Mouse (Mus musculus) testis, adult 2 months (tissue): ENCODE results near the gene Epha8. TPM values are rescaled to one million over a fixed set of nuclear protein-coding genes. Genes with fewer than 3 reads are reported as not detected.

Experiments
- H3K27ac ChIP-seq: fragments of 200-500 bp; 2 replicates; pipeline ENCODE4 v1.5.1; 2012; ENCODE audit warnings: low read depth, low read length; ENCODE audit not compliant: control insufficient read depth, insufficient read depth
- H3K27me3 ChIP-seq: fragments of 200-500 bp; 2 replicates; pipeline ENCODE4 v1.6.1; 2012; ENCODE audit warnings: mild to moderate bottlenecking, low read length, moderate library complexity; ENCODE audit not compliant: control insufficient read depth, insufficient read depth
- H3K36me3 ChIP-seq: fragments of 200-500 bp; 2 replicates; pipeline ENCODE4 v1.6.1; 2012; ENCODE audit warnings: mild to moderate bottlenecking, low read length; ENCODE audit not compliant: control insufficient read depth, insufficient read depth
- H3K4me1 ChIP-seq: fragments of 200-500 bp; 2 replicates; pipeline ENCODE4 v1.6.1; 2012; ENCODE audit warnings: low read length; ENCODE audit not compliant: control insufficient read depth, insufficient read depth
- H3K4me3 ChIP-seq: fragments of 200-500 bp; 2 replicates; pipeline ENCODE4 v1.5.1; 2012; ENCODE audit warnings: low read depth, mild to moderate bottlenecking, low read length, moderate library complexity, mixed read lengths; ENCODE audit not compliant: control insufficient read depth
- CTCF ChIP-seq: fragments of 200-500 bp; IDR thresholded peaks from 2 replicates; pipeline ENCODE4 v1.5.1; 2012; ENCODE audit warnings: low read depth, mild to moderate bottlenecking, inconsistent platforms, low read length, moderate library complexity; ENCODE audit not compliant: control insufficient read depth, insufficient read depth, insufficient replicate concordance
- POLR2A ChIP-seq: fragments of 200-500 bp; IDR thresholded peaks from 2 replicates; pipeline ENCODE4 v1.6.1; 2012; ENCODE audit warnings: low read depth, mild to moderate bottlenecking, inconsistent platforms, low read length, moderate library complexity; ENCODE audit not compliant: control insufficient read depth
- polyA plus RNA-seq: library from polyadenylated mRNA; depleted of rRNA; stranded (reverse); fragments of >200 nt; gene quantifications from 2 replicates; pipeline ENCODE4 v1.2.3, GENCODE M21; 2012

Gene Epha8
- polyA plus RNA-seq, 1 experiment, result 2.0 TPM

- Histone ChIP-seq H3K27ac (no peak overlapping the region), H3K4me3 (no peak overlapping the region), H3K4me1 (no peaks in the 10 kb centered on the region), H3K27me3 (no peaks in the 10 kb centered on the region), H3K36me3 (no peaks in the 10 kb centered on the region; the same call in 1 of the 2 replicates)
- no peak for TF ChIP-seq CTCF
- TF ChIP-seq POLR2A, result no peak
Measured at GRCm38 (mm10) chr4:136981993-136982695, 25.5 kb upstream of the Epha8 start.

- TF ChIP-seq POLR2A (no peak), CTCF (peak; percentile 42; the same call in 1 of the 2 replicates)
- no peak overlapping the region for H3K27ac ChIP-seq
- no peak overlapping the region for H3K4me3 ChIP-seq
- H3K27me3 ChIP-seq, result no peaks in the 10 kb centered on the region
- H3K4me1 ChIP-seq, result no peaks in the 10 kb centered on the region
- H3K36me3 ChIP-seq, result no peaks in the 10 kb centered on the region
Measured at GRCm38 (mm10) chr4:136981347-136981746, 24.7 kb upstream of the Epha8 start.

DNA sequence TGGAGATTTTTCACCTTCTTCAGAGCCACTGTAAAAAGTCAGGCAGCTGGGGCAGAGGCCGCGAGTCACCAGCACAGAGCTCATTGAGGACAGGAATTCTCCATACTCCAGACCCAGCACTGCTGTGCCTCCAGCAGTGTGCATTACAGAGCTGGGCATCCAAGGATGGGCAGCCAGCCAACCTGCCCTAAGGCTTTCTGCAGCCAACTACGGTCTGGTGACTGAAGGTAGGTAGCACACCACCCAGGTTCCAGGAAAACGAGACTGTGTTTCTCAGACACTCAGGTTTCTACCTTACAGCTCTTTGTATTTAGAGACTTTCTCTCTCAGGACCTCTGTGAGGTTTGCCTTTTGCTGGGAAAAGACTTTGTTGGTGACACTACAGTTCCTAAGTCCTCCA is 24.3 kb upstream of the Epha8 start:
- Histone ChIP-seq H3K36me3 (no peaks in the 10 kb centered on the region), H3K27me3 (no peaks in the 10 kb centered on the region), H3K27ac (no peak overlapping the region), H3K4me1 (no peaks in the 10 kb centered on the region), H3K4me3 (no peak overlapping the region)
- no peak for TF ChIP-seq POLR2A
- no peak for TF ChIP-seq CTCF

DNA sequence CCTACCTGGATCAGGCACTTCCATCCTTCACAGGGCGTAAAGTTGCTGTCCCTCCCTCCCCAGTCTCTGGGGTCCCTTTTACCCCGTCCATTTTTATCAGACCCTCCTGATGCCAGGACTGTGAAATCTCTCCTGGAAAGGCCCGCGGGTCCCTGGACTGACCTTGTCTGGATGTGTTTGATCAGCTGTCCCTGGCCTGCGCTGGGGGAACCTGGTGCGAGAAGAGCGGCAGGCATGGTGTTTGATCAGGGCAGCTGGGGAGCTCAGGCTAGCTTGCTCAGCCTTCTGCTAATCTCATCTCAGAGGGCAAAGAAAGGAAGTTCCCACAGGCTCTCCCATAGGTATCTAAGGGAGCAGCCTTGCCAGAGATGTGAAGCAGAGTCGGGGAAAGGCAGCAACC is 20.6 kb upstream of the Epha8 start:
- TF ChIP-seq CTCF, result no peak
- Histone ChIP-seq H3K4me1 (no peaks in the 10 kb centered on the region), H3K4me3 (no peak overlapping the region), H3K36me3 (no peaks in the 10 kb centered on the region), H3K27me3 (no peaks in the 10 kb centered on the region), H3K27ac (no peak overlapping the region)

DNA sequence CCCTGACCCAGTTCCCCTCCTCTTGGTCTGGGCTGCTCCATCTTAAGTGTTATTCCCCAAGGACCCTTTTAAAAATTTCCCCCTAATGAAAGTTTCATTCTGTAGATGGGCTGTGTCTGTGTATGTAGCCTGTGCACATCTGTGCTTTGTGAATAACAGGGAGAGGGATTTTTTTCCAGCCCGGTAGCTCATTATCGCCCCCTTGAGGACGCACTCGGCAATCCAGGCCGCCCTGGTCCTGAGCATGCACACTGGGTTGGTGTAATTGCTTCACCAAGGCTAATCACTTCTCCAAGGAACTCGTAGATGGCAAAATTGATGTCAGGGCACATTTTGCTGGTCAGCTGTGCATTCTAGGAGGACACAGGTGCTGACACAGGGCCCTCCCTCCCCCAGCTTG is 14.3 kb upstream of the Epha8 start:
- Histone ChIP-seq H3K36me3 (no peaks in the 10 kb centered on the region), H3K27ac (no peak overlapping the region), H3K4me3 (no peak overlapping the region), H3K27me3 (no peaks in the 10 kb centered on the region), H3K4me1 (no peaks in the 10 kb centered on the region; the same call in 1 of the 2 replicates)
- TF ChIP-seq CTCF (peak; percentile 79; the same call in 1 of the 2 replicates), POLR2A (no peak)

- TF ChIP-seq CTCF, result no peak
- TF ChIP-seq POLR2A, result no peak
Measured at GRCm38 (mm10) chr4:136969503-136970276, 13.1 kb upstream of the Epha8 start.

GRCm38 (mm10) chr4:136969096-136969495 is 12.5 kb upstream of the Epha8 start:
- H3K27ac ChIP-seq, result no peak overlapping the region
- H3K27me3 ChIP-seq, result no peaks in the 10 kb centered on the region
- H3K4me1 ChIP-seq, result no peaks in the 10 kb centered on the region; the same call in 1 of the 2 replicates

More at GRCm38 (mm10) chr4:136969503-136970276, 13.1 kb upstream of the Epha8 start:
- no peaks in the 10 kb centered on the region for H3K27me3 ChIP-seq
- H3K4me1 ChIP-seq, result no peaks in the 10 kb centered on the region; the same call in 1 of the 2 replicates
- no peak overlapping the region for H3K27ac ChIP-seq
- H3K36me3 ChIP-seq, result no peaks in the 10 kb centered on the region
- H3K4me3 ChIP-seq, result no peak overlapping the region

More at GRCm38 (mm10) chr4:136969096-136969495, 12.5 kb upstream of the Epha8 start:
- H3K4me3 ChIP-seq, result no peak overlapping the region
- H3K36me3 ChIP-seq, result no peaks in the 10 kb centered on the region
- TF ChIP-seq CTCF (no peak), POLR2A (no peak)
